Mouse (Mus musculus): ENCODE data around the gene Vps25.

DNA sequence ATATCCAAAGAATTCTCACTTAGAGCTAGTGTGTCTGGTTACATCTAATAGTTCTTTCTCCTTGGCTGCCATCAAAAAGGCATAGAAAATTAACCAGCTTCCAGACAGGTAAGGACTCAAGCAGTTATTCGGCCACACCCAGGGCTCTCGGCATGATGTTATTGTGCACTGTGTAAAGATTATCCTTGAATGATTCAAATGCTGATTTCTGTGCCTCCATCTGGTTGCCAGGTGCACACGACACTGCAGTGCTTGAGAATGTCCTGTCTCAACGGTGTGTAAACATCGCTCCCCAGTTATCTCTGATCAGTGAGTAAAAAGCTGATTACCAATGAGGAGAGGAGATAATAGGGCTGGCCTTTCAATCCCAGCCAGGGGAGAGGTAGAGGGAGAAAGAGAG, 54.2 kb downstream of the Vps25 start:
- TF ChIP-seq E2F4 (IDR thresholded peaks at IDR 0.05; ENCODE audit: insufficient read depth), result no peak
- TF ChIP-seq CEBPB (IDR thresholded peaks at IDR 0.05; ENCODE audit: insufficient read depth, poor library complexity, severe bottlenecking), result no peak
- TF ChIP-seq POLR2A (IDR thresholded peaks at IDR 0.05; ENCODE audit: insufficient read length, low read depth), result no peak
- no peak for TF ChIP-seq REST (IDR thresholded peaks at IDR 0.05; ENCODE audit: insufficient read depth, insufficient read length)
- no peak for TF ChIP-seq MYOD1 (IDR thresholded peaks at IDR 0.05; ENCODE audit: control insufficient read depth in 1 of 3, insufficient read length in 2 of 3, low read depth in 2 of 3)

Measured in myocyte (in vitro differentiated cells).